Mouse (Mus musculus) cerebellum, adult 8-10 months (tissue): ENCODE measurements around the gene Ltv1.

Experiments used
- DNase-seq: peaks from one replicate; pipeline ENCODE4 v3.0.0; 2022

The Ltv1 gene

DNA sequence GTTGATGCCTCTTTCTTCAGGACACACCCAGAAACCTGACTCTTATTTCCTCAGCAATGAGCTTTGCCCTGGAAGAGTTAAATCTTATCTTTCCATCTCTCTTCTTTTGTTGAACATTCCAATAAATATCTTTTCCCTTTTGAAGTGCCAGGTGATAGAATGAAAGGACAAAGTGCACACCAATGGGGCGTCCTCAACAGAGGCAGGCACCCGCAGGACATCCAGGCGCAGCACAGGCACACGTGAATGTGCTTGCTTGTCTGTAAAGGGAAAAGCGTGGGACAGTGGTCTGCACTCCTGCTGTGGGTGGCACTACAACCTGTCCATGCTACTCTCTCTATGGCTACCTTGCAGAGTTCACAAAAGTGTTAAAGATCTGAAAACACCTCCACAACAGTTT, 3.1 kb downstream of the Ltv1 start:
- no peak for DNase-seq

DNA sequence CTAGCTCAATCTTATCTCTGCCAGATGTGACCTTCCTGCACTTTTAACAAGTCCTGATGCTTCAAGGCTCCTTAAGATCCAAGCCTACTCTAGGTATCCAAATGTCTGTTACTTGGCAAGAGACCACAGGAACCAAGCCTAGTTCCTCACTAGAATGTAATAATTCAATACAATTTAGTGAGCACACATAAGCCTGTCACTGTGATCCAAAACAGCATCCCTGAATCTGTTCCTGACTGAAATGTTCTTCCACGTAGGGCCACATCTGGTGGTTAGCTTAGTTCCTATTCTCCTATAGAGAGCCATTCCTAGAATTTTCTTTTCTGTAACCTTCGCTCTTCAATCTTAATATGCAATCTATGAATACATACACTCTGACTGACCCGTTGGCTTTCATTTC, 6.2 kb downstream of the Ltv1 start:
- DNase-seq = no peak

DNA sequence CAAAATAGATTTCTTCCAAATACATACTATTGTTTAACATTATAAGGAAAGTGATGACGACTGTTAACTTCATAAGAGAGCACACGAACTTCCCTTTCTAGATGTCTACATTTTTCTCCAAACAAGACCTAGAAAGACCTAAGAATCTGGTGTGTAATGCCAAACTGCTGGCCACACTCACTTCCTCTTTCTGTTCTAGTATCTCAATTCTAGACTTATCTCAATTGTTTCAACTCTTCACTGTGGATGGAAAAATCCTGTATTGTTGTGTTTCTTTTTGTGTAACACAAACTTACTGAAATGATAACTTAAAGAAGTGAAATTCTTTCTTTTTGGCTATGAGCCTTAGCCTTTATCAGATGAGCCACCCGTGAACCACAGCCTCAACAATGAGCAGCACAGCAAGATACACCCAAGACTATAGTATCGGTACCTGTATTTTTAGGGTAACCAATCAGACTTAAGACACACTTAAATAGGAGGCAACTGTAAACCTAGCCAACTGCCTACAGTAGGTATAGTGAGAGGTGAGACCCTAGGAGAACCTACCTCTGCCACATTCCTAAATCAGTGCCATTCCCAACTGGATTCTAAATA, 8.7 kb downstream of the Ltv1 start:
- no peak for DNase-seq

DNA sequence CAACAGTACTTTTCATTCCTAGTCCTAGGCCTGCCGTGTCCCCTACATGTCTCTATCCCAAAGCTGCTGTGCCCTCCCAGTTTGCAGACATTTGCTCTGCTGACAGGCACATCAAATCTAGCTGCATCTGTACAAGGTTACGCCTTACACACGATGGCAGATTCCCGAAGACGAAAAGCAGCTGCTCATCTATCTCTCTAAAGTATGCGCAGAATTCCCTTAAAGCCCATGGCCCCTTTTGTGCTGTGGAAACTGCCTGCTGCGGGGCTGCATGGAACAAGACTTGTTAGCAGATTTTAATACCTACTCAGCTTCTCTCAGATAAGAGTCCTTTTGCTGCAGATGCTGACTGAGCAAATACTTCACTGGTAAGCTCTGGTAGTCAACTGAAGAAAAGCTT, 12.8 kb downstream of the Ltv1 start:
- DNase-seq = no peak

DNA sequence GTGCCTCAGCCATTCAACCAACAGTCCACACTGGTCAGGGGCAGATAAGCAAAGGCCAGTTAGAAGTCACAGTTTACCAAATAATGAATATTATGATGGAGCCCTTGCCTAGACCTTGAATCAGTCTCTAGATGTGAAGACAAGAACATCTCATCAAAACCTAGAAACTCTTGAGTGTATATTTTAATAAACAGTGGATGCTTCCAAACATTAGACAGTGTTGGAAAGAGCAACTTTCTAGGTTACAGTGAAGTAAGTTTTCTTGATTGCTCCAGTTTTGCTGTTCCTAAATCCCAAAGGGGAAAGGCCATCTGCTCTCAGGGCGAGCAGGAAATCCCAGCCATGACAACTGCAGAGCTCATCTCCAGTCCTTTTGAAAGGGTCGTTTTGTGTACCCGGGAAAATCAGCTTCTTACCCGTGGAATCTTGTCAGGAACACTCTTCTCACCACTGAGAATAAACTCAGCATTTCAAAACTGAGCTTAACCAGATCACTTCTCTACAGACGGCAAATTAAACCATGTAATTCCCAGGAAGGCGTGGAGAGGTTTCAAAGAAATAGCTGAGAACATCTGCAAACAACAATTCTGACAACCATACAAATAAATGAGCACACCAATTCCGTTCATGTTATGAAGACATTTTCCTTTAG, 14.9 kb downstream of the Ltv1 start, which contains the start of gene Zc2hc1b:
Zc2hc1b (minus strand) TSS at position 51 of the 652 bp plus-strand sequence.
- DNase-seq = no peak

DNA sequence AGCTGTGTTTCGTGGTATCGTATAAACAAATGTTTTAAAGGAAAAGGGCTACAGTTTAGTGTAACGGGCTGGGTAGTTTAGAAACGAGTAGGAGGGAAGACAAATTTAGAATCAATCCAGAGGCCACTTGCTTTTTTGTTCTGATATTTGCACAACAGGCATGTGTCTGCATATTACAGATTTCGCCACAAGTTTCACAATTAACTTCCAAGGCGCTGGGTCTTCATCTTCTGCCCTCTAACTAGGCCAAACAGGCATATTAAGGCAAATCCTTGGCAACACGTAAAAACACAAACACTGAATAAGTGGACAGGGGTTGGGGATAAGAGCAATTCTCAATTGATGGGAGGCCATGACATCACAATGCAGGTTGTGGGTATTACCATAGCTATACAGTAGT, 17.1 kb downstream of the Ltv1 start:
- DNase-seq = no peak

DNA sequence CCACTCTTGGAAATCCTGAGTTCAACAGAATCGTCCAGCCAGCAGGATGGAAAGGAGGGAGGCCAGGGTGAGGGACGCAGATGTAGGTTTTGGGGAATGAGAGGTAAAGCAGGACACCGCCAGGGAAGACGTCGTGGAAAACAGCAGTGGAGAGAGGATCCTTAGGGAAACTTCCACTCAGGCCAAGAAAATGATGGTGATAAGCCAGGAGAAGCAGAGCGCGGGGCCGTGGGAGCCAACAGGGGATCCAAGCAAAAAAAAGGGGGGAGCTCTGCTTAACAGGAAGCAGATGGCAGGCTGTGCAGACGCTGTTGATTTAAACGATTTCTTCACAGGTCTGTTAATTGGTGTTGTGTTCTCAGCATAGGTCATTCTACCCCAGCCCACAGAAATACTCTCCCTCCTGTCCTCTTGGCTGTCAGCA, 20.2 kb downstream of the Ltv1 start:
- DNase-seq = no peak

DNA sequence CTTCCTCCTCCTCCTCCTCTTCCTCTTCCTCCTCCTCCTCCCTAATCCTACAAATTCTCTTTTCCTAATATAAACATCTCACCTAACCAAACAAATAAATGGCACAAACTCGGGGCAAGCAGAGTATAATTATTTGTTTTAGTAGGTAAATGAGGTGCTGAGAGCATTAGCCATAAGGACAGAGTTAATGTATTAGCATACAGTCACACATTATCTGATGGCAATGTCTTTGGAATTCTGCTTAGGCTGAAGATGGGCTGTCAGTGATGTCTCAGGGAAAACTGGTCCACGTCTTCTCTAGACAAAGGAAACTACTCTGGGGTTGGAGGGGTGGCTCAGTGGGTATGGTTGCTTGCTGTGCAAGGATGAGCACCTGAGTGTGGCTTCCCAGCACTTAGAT, 21.5 kb downstream of the Ltv1 start:
- DNase-seq = no peak

DNA sequence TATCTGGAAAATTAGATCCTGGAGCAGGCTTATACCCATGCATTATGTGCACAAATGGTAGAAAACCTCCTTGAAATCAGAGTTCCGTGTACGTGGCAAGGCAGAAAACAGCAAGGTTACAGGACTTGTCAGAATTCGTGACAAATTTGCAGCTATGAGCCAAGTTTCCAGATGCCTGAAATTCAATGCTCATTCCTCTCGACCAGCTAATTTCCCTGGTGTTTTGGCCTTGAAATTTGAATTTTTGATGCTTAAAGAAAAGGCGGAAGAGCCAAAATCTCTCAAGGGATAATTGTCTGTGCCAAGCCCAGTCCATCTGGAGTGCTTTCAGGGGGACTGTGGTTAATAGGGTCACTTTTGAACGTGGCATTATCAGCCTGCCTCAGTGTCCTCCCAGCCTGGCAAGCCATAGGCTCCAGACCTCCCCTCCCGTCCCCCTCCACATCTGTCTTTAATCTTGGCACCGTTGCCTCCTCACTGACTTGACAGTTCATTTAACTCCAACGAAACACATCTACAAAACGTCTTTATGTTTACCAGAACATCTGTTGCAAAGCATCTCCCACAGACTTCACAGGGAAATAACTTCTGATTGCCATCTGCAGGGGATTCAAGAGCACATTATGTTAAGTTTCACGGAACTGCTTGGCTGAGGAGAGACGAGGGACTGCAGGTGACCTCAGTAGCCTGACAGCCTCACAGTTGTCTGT, 22.1 kb downstream of the Ltv1 start:
- no peak for DNase-seq

DNA sequence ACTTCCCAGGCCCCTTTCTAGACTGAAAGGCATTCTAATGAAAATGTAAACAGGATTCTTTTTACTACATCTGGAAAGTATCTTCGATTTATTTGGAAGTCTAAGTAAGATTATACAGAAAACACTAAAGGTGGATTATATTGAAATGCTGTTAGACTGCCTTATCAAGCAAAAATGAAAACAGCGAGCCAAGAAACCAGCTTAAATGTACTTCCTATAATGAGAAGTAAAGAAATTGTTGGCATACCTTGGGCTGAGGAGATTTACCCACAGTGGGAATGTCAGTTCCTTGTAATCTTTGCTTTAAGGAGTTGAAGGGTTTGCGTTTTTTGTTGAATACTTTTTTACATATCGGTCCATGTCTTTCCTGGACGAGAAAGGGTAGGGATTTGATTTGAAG, 24.5 kb downstream of the Ltv1 start:
- DNase-seq = no peak

DNA sequence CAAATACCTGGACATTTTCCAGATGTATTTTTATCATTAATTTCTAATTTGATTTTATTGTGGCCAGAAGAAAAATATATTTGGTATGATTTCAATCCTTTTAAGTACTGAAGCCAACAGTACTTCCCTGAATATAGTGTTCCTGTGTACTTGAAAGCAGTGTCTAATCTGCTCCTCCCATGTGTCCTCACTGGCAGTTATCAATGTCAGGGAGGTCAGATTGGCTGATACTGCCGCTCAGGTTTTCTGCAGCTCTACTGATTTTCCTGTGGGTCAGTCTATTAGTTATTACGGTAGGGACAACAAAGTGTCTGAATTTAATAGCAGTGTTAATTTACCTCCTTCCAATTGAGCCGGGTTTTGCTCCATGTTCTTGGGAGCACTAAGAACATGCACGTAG, 30.9 kb downstream of the Ltv1 start:
- no peak for DNase-seq

DNA sequence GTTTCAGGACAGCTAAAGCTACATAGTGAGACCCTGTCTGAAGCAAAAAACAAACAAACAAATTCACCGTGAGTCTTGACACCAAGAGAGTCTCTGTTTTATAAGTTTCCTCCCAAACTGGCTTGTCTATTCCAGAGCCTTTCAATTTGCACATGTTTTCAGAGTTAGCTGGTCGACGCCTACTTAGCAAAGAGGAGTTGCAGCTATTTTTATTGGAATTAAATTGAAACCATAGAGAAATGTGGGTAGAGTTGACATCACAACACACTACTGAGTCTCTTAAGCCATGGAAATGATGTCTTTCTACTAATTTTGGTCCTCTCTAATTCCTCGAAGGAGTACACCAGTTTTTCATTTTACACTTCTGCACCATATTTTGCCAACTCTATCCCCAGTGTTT, 32.1 kb downstream of the Ltv1 start:
- DNase-seq = no peak

DNA sequence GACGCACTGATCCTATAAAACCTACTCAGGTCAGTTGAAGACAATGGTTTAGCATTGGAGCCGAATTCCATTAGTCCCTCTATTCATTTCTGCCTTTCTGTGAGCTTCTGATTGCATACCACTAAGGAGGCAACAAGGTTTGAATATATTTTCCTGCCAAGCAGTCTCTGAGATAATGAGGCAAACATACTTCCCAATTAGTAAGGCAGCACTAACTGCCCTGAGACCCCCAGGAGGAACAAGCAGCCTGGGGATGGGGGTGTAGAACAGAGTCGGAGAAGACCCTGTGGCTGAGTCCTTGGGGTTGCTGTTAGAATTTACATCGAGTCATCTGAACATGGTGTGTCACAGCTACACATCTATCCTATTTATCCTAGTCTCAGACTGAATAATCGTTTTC, 37.6 kb downstream of the Ltv1 start:
- no peak for DNase-seq

DNA sequence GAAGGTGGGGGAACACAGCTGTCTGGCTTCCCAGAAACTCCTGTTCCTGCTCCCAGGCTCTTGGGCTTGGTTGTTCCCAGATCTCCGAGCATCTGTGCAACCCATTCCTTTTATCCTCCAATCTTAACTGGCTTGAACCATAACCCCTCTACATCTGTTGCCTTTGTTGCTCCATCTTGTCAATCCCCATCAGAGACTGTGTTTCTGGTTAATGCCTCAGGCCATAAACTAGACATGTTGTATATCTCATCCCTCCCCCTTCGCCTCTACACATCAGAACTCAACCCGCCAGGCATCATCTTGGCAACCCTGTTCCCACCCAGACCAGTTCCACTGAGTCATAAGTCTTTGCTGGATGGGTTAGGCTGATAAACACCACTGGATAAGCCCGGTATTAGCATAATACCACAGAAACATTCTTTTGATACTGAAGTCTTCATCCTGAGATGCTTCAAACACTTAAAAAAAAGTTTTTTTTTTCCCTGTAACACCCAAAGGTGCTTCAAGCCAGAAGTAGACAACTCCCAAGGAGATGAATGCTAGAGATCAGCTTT, 40.1 kb downstream of the Ltv1 start:
- no peak for DNase-seq

DNA sequence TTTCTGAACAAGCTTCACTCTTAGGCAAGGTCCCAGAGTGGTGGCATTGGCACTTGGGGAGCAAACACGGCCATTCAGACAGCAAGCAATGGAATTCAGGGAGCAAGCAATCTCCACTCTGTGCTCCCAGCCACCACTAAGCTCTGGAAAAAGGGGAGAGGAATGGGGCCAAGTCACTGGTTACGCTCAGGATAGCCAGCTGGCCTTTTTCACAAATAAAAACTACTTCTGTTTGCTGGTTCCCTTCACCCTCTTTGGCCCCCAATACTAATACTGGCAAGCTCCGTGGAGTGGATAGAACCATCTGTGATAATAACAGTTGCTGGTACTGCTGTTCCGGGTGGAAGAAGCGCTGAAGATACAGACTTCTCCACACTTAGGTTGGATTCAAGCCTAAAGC, 41.6 kb downstream of the Ltv1 start:
- DNase-seq = no peak

DNA sequence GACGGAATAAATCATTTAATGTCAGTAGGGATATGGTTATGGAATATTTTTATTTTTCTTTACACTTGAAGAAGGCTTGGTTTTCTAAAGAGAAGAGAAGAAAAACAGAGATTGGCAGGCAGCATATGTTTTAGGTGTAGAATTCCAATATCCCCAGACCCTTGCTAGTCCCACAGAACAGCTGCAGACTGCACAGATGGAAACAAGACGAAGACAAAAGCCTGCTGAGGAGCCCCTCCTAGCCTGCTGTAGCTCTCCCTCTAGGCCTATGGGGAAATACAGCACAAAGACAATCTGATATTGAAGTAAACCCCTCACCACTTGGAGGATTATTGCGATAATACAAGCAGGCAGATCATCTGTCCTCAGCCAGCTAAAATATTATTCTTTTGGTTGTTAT, 42.5 kb downstream of the Ltv1 start:
- DNase-seq = no peak

DNA sequence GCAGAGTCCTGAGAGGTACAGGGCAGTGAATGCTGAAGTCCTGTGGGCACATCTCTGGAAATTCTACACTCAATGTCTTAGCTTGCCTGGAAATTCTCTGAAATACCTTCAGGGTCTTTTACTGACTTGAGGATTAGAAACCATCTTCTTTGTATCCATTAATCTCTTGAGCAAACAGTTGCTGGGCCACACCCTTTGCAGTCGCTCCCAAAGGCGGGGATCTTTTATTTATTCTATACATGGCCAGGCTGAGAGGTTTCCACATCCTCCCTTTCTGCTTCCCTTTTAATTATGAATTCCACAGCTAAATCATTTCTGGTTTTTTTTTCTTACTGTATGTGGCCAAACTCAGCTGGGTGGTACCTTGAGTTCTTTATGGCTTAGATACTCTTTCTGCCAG, 52.5 kb downstream of the Ltv1 start:
- no peak for DNase-seq

DNA sequence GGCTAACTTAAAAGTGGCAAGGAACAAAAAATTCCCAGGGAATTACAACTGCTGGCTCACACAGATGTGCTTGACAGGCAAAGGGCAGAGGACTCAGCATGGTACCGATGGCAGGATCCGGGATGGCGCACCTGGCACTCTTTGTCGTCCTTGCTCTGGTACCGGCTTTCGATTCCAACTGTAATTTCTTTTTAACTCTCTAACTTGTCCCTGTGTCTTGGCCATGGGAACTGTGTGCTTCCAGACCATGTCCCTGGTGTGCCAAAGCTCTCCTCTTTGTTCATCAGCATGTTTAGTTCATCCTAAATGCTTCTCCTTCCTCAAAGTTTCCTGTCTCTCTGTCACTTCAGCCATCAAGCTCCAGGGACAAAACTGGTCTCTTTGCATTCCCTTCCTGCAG, 55.1 kb downstream of the Ltv1 start:
- no peak for DNase-seq

DNA sequence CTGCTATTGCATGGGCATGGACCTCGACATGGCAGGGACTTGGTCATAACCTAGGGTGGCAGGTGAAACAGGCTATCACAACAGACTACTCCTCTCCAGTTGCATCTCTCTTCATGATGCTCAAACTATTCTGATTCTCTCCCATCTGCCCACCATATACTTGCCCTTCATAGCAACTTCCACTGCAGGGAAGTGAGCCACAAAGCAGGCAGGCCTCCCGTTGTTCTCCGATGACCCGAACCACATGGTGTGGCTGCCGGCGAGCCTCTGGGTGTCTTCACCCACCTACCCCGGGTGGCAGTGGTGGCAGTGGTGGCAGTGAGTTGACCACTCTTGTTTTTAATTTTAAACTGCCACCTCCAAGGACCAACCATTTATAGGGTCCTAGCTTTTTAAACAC, 57.2 kb downstream of the Ltv1 start:
- no peak for DNase-seq

DNA sequence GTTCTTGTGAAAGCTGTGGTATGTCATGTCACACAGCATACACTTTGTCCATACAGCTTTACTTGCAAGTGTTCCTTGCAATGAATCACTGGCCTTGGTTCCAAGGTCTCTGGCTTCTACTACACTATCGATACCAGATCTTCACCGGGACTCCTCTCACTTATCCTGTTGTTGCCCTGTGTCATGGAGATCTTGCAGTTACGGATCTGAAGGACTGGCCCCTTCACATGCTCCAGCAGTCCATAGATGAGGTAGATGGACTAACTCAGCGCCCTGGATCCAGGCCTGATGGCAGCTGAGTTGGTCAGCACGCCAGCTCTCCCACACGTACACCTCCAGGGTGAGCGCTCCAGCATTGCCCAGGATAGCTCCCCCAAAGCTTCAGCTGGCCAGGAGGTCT, 57.7 kb downstream of the Ltv1 start:
- DNase-seq = no peak

DNA sequence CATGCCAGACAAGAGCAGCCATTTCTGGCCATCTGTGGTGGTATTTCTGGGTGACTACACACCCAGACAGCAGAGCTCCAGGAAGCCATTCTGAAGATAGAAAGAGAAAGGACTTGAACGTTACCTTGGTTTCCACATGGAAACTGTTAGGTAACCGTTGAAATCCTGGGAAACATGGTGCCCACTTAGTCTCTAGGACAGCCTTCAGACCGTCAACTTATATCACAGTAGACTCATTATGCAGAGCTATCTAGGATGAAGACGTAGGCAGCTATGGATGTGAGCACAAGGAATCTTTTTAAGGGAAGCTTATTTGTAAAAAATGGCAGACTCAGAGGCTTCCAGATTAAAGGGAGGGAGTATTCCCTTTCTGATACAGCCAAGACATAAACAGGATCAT, 59.1 kb downstream of the Ltv1 start:
- no peak for DNase-seq
